Mouse (Mus musculus) embryonic facial prominence, embryonic 12.5 days (tissue): Measurements from ENCODE around the gene Traf5. TPM values are rescaled to one million over a fixed set of nuclear protein-coding genes. Genes with fewer than 3 reads are reported as not detected.

Experiments
- ATAC-seq: fragments of 200-750 bp; cut with Nextera tagmentation; 2 replicates; pipeline ENCODE4 v1.8.0; 2017; ENCODE audit not compliant: insufficient number of reproducible peaks, insufficient read depth, low FRiP score, low TSS enrichment
- H3K27ac ChIP-seq: fragments of 300-500 bp; sonication (generic); 2 replicates; pipeline ENCODE4 v1.5.1; 2016; ENCODE audit warnings: mild to moderate bottlenecking
- H3K27me3 ChIP-seq: fragments of 300-500 bp; sonication (generic); 2 replicates; pipeline ENCODE4 v1.6.1; 2016; ENCODE audit warnings: mild to moderate bottlenecking, moderate library complexity
- H3K36me3 ChIP-seq: fragments of 300-500 bp; sonication (generic); 2 replicates; pipeline ENCODE4 v1.6.1; 2016; ENCODE audit warnings: mild to moderate bottlenecking
- H3K4me1 ChIP-seq: fragments of 300-500 bp; sonication (generic); 2 replicates; pipeline ENCODE4 v1.6.1; 2016
- H3K4me2 ChIP-seq: fragments of 300-500 bp; sonication (generic); replicated peaks from 2 replicates; pipeline ENCODE4 v1.6.1; 2016; ENCODE audit warnings: mild to moderate bottlenecking, moderate library complexity
- H3K4me3 ChIP-seq: fragments of 300-500 bp; sonication (generic); 2 replicates; pipeline ENCODE4 v1.5.1; 2016; ENCODE audit warnings: mild to moderate bottlenecking
- H3K9ac ChIP-seq: fragments of 300-500 bp; sonication (generic); 2 replicates; pipeline ENCODE4 v1.6.1; 2016; ENCODE audit warnings: mild to moderate bottlenecking, moderate library complexity
- H3K9me3 ChIP-seq: fragments of 300-500 bp; sonication (generic); 2 replicates; pipeline ENCODE4 v1.6.1; 2016; ENCODE audit warnings: mild to moderate bottlenecking, moderate library complexity
- WGBS: fragments of 180-500 bp; shearing (Covaris S2); methylation state at CpG from one replicate; pipeline ENCODE4 v1.1.7; 2016; 5-methylcytosine and 5-hydroxymethylcytosine counted together
- polyA plus RNA-seq: library from polyadenylated mRNA; unstranded; fragments of >200 nt; fragmentation: Nextera tagmentation; extraction: Ambion mirVana; gene quantifications from 2 replicates; pipeline ENCODE4 v1.2.1, GENCODE M21; 2016

Traf5 gene
- polyA plus RNA-seq, 1 experiment from 2014 or later: 14.4 TPM

GRCm38 (mm10) chr1:192109169-192109568 is 16.8 kb upstream of the Traf5 start:
- H3K4me3 ChIP-seq: no peak overlapping the region
- 85% methylated on average over 6 of the region's 6 CpGs for WGBS
- ATAC-seq: no peak
- no peak overlapping the region for H3K27ac ChIP-seq
- no peaks in the 10 kb centered on the region for H3K4me1 ChIP-seq
- H3K9me3 ChIP-seq: no peaks in the 10 kb centered on the region
- H3K36me3 ChIP-seq: peaks cover 52% of the 10 kb centered on the region
- no peaks in the 10 kb centered on the region for H3K27me3 ChIP-seq
- no peak overlapping the region for H3K9ac ChIP-seq
- no peak overlapping the region for H3K4me2 ChIP-seq

- H3K9me3 ChIP-seq: no peaks in the 10 kb centered on the region
- H3K4me1 ChIP-seq: no peaks in the 10 kb centered on the region
- H3K27me3 ChIP-seq: no peaks in the 10 kb centered on the region
- no peak overlapping the region for H3K27ac ChIP-seq
- H3K4me3 ChIP-seq: no peak overlapping the region
- H3K4me2 ChIP-seq: no peak overlapping the region
- no peak overlapping the region for H3K9ac ChIP-seq
- WGBS: 20% methylated on average over 2 of the region's 2 CpGs
- peaks cover 45% of the 10 kb centered on the region for H3K36me3 ChIP-seq
- ATAC-seq: no peak
Measured at GRCm38 (mm10) chr1:192107352-192107751, 15.0 kb upstream of the Traf5 start.

- no peak for ATAC-seq
- H3K4me1 ChIP-seq: no peaks in the 10 kb centered on the region
- H3K9ac ChIP-seq: no peak overlapping the region
- no peak overlapping the region for H3K4me3 ChIP-seq
- WGBS: 91% methylated on average over 4 of the region's 4 CpGs
- H3K4me2 ChIP-seq: no peak overlapping the region
- H3K36me3 ChIP-seq: peaks cover 41% of the 10 kb centered on the region
- H3K9me3 ChIP-seq: no peaks in the 10 kb centered on the region
- no peaks in the 10 kb centered on the region for H3K27me3 ChIP-seq
- H3K27ac ChIP-seq: no peak overlapping the region
Measured at GRCm38 (mm10) chr1:192105902-192106389, 13.6 kb upstream of the Traf5 start.

- Histone ChIP-seq H3K9me3 (no peaks in the 10 kb centered on the region), H3K27me3 (no peaks in the 10 kb centered on the region), H3K4me1 (no peaks in the 10 kb centered on the region), H3K4me2 (no peak overlapping the region), H3K27ac (no peak overlapping the region), H3K9ac (no peak overlapping the region), H3K36me3 (peaks cover 33% of the 10 kb centered on the region), H3K4me3 (no peak overlapping the region)
- ATAC-seq: no peak
- 97% methylated on average over 9 of the region's 9 CpGs for WGBS
Measured at GRCm38 (mm10) chr1:192104021-192104420, 11.7 kb upstream of the Traf5 start.

GRCm38 (mm10) chr1:192103176-192103575 is 10.8 kb upstream of the Traf5 start:
- Histone ChIP-seq H3K4me1 (no peaks in the 10 kb centered on the region), H3K4me2 (no peak overlapping the region), H3K4me3 (no peak overlapping the region), H3K27me3 (no peaks in the 10 kb centered on the region), H3K9me3 (no peaks in the 10 kb centered on the region), H3K9ac (no peak overlapping the region), H3K36me3 (peaks cover 33% of the 10 kb centered on the region), H3K27ac (no peak overlapping the region)
- WGBS: 85% methylated on average over 6 of the region's 6 CpGs
- no peak for ATAC-seq

- no peak overlapping the region for H3K4me2 ChIP-seq
- ATAC-seq: no peak
- H3K9me3 ChIP-seq: no peaks in the 10 kb centered on the region
- peaks cover 28% of the 10 kb centered on the region for H3K36me3 ChIP-seq
- H3K4me1 ChIP-seq: no peaks in the 10 kb centered on the region
- H3K27me3 ChIP-seq: no peaks in the 10 kb centered on the region
- H3K9ac ChIP-seq: no peak overlapping the region
- no peak overlapping the region for H3K27ac ChIP-seq
- 83% methylated on average over 8 of the region's 8 CpGs for WGBS
- H3K4me3 ChIP-seq: no peak overlapping the region
Measured at GRCm38 (mm10) chr1:192101359-192101758, 9.0 kb upstream of the Traf5 start.

GRCm38 (mm10) chr1:192100742-192101141 is 8.4 kb upstream of the Traf5 start:
- 90% methylated on average over 11 of the region's 11 CpGs for WGBS
- H3K4me1 ChIP-seq: no peaks in the 10 kb centered on the region
- no peak overlapping the region for H3K4me2 ChIP-seq
- H3K27me3 ChIP-seq: no peaks in the 10 kb centered on the region
- peaks cover 26% of the 10 kb centered on the region for H3K36me3 ChIP-seq
- H3K9me3 ChIP-seq: no peaks in the 10 kb centered on the region
- no peak overlapping the region for H3K27ac ChIP-seq
- no peak overlapping the region for H3K4me3 ChIP-seq
- ATAC-seq: no peak
- H3K9ac ChIP-seq: no peak overlapping the region

DNA sequence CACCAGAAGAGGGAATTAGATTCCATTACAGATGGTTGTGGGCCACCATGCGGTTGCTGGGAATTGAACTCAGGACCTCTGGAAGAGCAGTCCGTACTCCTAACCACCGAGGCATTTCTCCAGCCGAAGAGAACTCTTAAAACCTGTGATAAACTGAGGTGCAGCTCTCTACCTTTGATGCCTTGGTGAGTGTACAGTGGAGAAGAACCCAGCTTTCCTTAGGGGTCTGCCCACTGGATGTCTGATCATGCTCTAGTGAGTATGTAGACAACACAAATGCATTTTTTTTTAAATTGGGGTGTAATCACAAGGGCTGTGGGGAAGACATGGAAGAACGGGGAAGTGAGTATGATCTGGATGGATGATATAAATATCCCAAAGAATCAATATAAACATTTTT is 3.3 kb upstream of the Traf5 start:
- Histone ChIP-seq H3K4me3 (no peak overlapping the region), H3K4me1 (peaks cover 8% of the 10 kb centered on the region), H3K36me3 (peaks cover 2% of the 10 kb centered on the region), H3K27ac (no peak overlapping the region), H3K9ac (no peak overlapping the region), H3K27me3 (0 out of 2 replicates have a peak, but pooled peaks cover 7% of the 10 kb centered on the region), H3K9me3 (no peaks in the 10 kb centered on the region), H3K4me2 (no peak overlapping the region)
- WGBS: 87% methylated on average over 5 of the region's 5 CpGs
- ATAC-seq: no peak

DNA sequence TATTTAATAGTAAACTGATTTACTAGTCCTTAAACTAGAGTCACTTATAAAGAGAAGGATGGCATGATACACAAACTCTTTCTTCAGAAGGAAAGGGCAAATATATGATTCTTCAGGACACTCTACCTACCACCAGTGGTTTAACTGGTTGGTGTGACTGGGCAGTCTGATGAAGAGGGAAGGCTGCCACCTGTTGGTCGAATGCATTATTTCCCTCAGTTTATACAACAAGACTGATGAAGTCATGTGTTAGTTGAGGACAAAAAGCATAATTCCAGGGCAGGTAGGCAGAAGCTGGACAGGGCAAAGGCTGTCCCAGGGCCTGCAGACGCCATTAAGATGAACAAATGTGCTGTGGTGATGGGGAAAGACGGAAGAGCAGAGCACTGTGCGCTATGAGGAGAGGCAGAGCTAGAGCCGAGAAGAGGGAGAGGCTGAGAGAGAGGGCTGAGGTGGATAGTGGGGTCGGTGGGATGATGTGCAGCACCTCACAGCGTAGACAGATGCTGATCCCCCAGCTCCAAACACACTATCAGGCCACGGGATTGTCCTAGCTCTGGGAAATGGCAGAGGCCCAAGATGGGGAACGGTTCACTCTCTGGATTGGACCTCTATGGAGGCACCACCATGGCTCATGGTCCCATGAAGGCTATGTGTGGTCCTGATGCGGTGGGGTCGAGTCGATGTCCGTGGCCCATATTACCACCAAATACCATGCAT is 2.3 kb upstream of the Traf5 start:
- Histone ChIP-seq H3K9ac (no peak overlapping the region), H3K4me1 (peaks cover 13% of the 10 kb centered on the region), H3K27ac (no peak overlapping the region), H3K4me3 (no peak overlapping the region), H3K4me2 (no peak overlapping the region), H3K9me3 (no peaks in the 10 kb centered on the region), H3K36me3 (no peaks in the 10 kb centered on the region), H3K27me3 (peaks cover 7% of the 10 kb centered on the region; the same call in 1 of the 2 replicates)
- 67% methylated on average over 13 of the region's 13 CpGs for WGBS
- ATAC-seq: no peak

GRCm38 (mm10) chr1:192092879-192093660 is 711 bp upstream of the Traf5 start:
- H3K9me3 ChIP-seq: no peaks in the 10 kb centered on the region
- peaks cover 7% of the 10 kb centered on the region; the same call in 1 of the 2 replicates for H3K27me3 ChIP-seq
- 32% methylated on average over 16 of the region's 16 CpGs for WGBS
- H3K9ac ChIP-seq: no peak overlapping the region
- peaks cover 13% of the 10 kb centered on the region for H3K4me1 ChIP-seq
- no peak overlapping the region for H3K27ac ChIP-seq
- peak; percentile 86 for ATAC-seq
- H3K4me3 ChIP-seq: peak overlapping the region; percentile 58
- H3K4me2 ChIP-seq: peak overlapping the region; percentile 86
- H3K36me3 ChIP-seq: no peaks in the 10 kb centered on the region

DNA sequence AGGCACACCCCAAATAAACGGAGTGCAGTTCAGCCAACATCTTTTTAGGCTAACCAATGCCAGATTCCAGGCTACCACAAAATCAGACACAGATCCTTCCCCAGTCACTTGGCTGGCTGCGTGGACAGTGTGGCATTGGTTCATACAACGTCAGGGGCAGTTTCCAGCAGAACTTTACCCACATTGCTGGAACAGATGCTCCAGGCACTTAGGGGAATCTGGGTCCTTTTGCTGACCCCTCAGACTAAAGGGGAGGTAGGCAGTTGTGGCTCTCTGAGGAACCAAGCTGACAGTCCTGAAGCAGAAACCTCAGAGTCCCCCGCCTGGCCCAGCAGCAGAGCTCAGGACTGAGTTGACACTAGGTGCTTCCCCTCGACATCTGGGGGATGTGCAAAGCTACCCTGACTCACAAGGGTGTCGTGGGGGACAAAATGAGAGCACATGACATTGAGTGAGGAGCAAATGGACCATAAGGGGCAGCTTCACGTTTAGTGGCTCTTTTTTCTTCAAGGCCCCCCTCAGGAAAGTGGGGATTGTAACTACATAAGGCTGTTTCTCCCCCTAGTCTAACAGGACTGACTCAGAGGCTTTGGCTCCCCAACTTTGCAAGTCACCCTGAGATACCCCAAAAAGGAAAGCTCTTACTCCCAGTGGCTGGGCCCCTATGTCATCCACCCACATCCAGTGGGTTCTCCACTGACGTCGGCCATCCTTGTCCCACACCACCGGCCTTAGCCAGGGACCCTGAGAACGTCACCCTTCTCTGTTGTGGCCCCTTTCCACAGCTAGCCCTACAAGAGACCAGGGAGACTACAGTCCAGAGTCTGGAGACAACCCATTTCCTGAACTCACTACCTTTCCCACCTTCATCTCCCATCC is 1.4 kb downstream of the Traf5 start:
- no peak overlapping the region for H3K27ac ChIP-seq
- no peak overlapping the region for H3K9ac ChIP-seq
- H3K9me3 ChIP-seq: no peaks in the 10 kb centered on the region
- no peaks in the 10 kb centered on the region for H3K36me3 ChIP-seq
- peak overlapping the region; percentile 58 for H3K4me3 ChIP-seq
- WGBS: 66% methylated on average over 11 of the region's 11 CpGs
- peaks cover 7% of the 10 kb centered on the region; the same call in 1 of the 2 replicates for H3K27me3 ChIP-seq
- peaks cover 17% of the 10 kb centered on the region for H3K4me1 ChIP-seq
- no peak for ATAC-seq
- peak overlapping the region; percentile 86 for H3K4me2 ChIP-seq
